Mouse (Mus musculus) layer of hippocampus, adult 8-10 months (tissue): ENCODE measurements around the gene Jakmip3. TPM values are rescaled to one million over a fixed set of nuclear protein-coding genes. Genes with fewer than 3 reads are reported as not detected.

ENCODE experiments used
- DNase-seq, 2 experiments: peaks; one replicate each; pipeline ENCODE4 v3.0.0; 2022; ENCODE audit warnings: low spot score in 2 of 2
- total RNA-seq, 4 experiments: library from RNA; stranded (reverse); gene quantifications; 2 replicates each; pipeline ENCODE4 v1.2.4; 2022

Jakmip3 gene
- 10 to 100 TPM; 51.6 to 59.5 (median 52.6) TPM for total RNA-seq

DNA sequence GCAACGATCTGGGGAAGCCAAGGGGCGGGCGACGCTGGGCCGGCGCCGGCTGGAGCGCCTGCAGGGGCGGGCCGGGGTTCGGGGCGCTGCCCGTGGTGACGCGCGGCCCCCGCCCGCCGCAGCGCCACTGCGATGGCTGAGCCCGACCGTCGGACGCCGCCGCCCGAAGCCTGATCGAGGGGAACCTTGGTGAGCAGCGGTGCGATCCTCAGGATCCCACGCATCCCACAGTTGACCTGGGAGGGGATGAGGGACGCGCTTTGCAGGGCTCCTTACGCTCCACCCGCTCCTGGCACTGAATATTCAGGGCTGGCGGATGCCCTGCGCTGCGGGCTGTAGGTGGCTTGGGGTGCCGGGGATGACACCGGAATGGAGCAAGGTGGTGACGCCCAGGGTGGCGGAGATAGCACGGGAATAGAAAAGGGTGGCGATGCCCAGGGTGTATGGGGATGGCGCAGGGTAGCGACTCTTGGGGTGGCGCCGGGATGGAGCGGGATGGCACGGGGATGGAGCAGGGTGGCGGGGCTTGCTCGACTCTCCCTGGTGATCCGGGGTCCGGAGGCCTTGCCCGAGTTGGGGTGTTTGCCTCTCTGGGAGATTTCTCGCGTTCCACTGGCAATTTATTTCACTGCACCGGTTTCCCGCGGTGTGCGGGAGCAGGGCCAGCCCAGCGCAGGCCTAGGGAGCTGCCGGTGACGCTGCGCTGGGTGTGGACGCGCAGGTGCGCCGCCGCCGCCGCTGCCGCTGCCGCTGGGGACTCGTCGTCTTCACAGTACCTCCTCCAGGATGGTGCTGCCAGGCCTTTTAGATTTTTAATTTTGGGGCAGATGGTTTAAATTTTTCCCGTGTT lies at the start of gene Jakmip3:
TSS of gene Jakmip3 (plus strand) at position 119 of the 850 bp plus-strand sequence.
- peak; percentile 56 to 63 for DNase-seq

GRCm38 (mm10) chr7:138898122-138898521 lies 42.4 kb upstream of the Jakmip3 start:
- no peak for DNase-seq

- DNase-seq, result no peak
Measured at GRCm38 (mm10) chr7:138898743-138899142, 41.8 kb upstream of the Jakmip3 start.

GRCm38 (mm10) chr7:138903886-138904435 lies 36.6 kb upstream of the Jakmip3 start:
- no peak for DNase-seq

- DNase-seq, result no peak
Measured at GRCm38 (mm10) chr7:138906441-138906840, 34.1 kb upstream of the Jakmip3 start.

- DNase-seq, result peak; percentile 26 to 35
Measured at GRCm38 (mm10) chr7:138907043-138907442, 33.5 kb upstream of the Jakmip3 start.

- no peak for DNase-seq
Measured at GRCm38 (mm10) chr7:138907976-138908375, 32.6 kb upstream of the Jakmip3 start.

DNA sequence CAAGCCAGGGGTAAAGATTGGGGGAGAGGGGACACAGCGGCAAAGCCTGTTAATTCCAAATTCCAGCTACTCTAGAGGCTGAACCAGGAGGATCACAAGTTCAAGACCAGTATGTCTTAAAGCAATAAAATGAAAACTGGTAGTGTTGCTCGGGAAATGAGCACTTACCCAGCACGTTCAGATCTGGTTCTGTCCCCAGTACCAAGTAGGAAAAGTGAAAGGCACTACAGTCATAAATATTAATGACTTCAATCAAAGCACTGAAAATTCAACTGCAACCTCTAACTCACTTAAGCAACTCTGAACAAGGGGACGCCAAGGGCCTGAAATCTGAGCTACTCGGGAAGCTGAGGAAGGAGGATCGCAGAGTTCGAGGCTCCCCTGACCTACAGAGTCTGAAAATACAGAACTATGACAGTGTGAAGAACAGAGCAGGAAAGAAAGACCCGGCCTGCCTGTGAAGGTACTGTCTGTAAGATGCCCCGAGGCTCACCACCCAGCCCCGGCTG lies 31.7 kb upstream of the Jakmip3 start:
- no peak for DNase-seq

DNA sequence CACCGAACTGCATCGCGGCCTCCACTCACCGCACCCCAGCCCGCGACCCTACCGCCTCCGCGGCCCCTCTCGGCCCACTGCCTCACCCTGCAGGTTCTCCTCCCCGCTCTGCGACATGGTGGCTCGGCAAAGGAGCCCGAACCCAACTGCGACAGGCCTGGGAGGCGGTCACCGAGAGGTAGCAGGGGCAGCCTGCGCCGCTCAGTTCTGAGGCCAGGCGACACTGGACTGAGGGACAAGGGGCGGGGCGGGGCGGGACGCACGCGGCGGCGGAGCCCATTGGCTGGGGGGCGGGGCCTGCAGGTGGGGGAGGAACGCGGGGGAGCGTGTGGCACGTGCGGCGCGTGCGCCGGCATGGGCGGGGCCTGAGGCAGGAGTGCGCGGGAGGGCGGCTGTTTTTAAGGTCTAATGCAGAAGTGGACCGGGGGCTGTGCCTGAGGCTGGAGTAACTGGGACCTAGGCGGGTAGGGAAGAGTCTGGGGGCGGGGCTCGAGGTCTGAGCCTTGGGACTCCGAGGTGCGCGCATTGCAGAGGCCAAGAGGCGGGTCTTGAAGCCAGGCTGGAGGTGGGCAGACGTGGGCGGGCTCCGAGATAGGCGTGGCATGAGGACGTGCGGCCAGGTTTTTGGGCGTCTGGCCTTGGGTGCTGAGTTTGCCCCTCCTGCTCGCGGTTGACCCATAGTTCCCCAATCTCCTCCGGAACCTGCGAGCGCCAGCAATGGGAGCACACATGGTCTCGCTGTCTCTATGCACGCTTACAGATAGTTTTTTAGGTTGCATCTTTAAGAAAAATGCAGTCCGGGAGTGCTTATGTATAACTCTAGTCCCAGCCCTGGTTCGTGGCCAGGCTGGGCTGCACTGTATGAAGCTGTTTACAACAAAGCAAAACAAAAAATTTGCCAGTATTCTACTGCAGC lies 31.0 kb upstream of the Jakmip3 start, which contains the start of gene Bnip3:
TSS of gene Bnip3 (minus strand) at position 243 of the 916 bp plus-strand sequence.
- peak; percentile 76 to 78 for DNase-seq

- DNase-seq, result no peak
Measured at GRCm38 (mm10) chr7:138910193-138910562, 30.4 kb upstream of the Jakmip3 start.

GRCm38 (mm10) chr7:138913616-138914015 lies 26.9 kb upstream of the Jakmip3 start:
- DNase-seq, result no peak

DNA sequence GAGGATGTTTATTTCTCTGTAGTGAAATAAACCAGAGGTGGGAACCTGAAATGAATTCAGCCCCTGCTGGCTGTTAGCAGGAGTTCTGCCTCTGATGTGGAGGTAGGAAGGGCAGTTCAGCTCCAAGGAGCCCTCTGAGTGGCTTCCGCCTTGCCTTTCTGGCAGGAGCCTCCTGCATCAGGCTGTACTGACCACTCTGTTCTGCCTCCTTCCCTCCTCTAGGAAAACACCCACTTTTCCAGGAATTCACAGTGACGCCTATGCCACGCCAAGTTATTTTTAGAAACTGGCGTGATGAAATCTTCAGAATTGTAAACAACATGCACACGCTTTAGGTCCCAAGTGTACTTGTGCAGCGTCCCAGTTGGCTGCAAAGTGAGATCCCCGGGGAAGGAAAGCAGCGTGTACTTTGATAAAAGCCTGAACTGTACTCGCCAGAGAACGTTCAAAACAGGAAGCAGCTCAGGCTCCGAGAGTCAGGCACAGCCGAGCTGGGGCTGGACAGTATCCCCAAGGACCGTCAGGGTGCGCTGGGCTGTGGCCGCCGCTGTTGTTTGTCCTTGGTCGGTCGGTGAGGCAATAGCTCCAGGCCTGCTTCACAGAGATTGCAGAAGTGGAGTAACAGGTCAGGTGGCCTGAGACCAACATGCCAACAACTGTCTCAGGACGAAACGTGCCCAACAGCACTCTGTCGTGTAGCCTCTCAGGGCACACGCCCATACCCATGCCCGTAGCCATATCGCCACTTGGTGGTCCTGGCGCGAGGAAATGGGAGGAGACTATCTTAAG lies 21.2 kb upstream of the Jakmip3 start:
- no peak for DNase-seq

DNA sequence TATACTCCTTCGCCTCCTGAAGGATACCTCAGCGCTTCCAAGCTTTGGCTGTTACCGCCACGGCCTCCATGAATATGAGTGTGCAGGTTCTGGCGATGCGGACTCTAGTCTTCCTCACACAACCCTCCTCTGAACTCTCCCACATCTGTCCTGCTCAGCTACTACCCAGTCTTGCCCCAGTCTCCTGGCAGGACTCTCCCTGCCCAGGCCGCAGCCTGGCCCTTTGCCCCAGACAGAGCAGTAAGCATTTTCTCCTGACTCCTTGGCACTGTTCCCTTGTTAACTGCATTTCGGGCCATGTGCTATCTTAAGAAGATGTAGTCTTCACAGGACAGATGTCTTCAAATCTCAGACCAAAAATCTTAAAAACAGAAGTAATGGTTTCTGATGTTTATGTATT lies 18.9 kb upstream of the Jakmip3 start:
- no peak for DNase-seq

DNA sequence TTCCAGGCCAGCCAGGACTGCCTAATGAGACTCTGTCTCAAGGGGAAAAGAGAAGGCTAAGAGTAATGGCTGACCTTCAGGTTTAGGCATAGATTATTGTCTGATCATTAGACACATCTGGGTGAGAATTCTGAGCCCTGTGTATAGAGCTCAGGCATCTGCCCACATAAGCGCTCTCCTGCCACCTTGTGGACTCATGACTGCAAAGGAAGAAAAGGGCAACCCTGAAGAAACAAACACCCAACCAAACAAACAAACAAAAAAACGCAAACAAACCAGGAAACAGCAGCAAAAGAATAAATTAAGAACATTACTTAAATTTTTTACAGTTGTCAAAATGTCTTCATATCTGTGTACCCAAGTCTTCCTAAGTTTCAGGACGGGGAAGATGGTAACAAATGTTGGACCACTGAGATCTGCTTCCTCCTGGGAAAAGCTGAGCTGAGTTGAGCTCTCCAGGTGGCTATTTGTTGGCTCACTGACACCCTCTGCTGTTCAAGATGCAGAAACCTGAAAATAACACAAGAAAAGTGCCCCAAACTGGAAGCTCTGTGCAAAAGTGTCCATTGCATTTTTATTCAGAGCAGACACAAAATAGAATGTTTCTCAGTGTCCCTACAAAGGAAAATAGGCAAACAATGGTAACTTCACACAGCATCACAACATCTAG lies 16.6 kb upstream of the Jakmip3 start:
- no peak for DNase-seq

DNA sequence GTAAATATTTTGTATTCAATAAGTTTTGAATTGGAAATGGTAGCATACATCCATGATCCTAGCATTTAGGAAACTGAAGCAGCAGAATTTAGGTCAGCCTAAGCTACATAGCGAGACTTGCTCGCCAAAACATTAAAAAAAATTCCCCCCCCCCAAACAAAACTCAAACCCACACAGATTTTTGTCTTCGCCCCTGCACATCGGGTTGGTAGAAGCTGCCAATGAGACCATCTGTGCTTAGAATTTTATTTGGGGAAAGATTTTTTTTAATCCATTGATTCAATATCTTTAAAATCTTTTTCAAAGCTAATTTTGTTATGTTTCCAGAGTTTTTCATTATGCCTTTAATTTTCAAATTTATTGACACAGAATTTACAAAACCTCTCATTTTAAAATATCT lies 12.1 kb upstream of the Jakmip3 start:
- no peak for DNase-seq

DNA sequence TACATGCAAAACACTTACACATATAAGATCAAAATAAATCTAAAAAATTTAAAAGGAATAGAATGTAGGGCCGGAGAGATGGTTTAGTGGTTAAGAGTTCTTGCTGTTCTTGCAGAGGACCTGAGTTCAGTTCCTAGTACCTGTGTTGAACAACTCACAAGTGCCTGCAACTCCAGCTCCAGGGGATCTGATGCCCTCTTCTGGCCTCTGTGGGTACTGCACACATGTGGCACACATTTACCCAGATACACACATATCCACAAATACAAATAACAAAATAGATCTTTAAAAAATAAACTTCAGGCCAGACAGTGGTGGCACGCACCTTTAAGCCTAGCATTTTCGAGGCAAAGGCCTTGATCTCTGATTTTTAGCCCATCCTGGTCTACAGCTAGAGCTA lies 6.0 kb upstream of the Jakmip3 start:
- DNase-seq, result no peak

DNA sequence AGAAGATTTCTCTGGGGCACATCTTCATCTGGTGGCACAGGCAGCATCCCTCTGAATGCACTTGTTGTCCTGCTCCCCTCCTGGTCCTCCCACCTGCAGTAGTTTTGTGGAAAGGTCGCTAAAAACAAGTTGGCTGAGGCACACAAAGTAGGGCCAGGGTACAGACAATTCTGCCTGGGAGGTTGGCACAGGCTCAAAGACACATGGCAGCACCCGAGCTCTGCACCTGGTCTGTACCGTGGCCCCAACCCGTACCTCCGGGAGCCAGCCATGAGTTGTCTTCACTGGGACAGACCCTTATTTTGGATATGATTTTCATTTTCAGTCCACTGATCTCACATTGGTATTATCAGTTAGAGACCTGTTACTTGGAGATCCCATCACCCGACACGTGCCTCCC lies 1.5 kb upstream of the Jakmip3 start:
- no peak for DNase-seq

- DNase-seq, result peak; percentile 66 to 68
Measured at GRCm38 (mm10) chr7:138940256-138940611, 296 bp upstream of the Jakmip3 start.

- DNase-seq, result no peak
Measured at GRCm38 (mm10) chr7:138941571-138941970, 1.0 kb downstream of the Jakmip3 start.

DNA sequence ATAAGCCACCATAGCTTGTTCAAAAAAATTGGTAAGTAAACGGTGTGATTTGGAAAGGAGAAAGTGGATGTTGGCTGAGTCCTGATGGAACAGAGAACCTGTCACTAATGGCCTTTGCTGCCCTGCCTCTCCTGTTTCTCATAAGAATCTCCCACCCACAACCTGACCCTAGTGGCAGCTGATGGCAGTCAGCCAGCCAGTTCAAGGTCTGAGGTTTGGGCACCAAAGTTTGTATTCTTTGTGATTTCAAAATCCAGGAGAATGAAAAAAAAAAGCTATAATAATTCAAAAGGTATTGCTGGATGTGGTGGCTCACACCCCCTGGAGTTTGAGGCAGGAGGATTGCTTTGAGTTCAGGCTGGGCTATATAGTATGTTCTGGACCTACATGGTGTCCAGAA lies 1.8 kb downstream of the Jakmip3 start:
- no peak for DNase-seq
